Mouse (Mus musculus) brain, embryonic 14.5 days (tissue): ENCODE data around the gene Klhl42.

ENCODE experiments used
- CTCF ChIP-seq: fragments of 200-500 bp; IDR thresholded peaks from 2 replicates; pipeline ENCODE4 v1.5.1; 2012; ENCODE audit warnings: inconsistent platforms, mild to moderate bottlenecking, moderate library complexity, borderline replicate concordance; ENCODE audit not compliant: insufficient read depth, insufficient read length; ENCODE audit errors: extremely low read depth
- POLR2A ChIP-seq: fragments of 200-500 bp; IDR thresholded peaks from 2 replicates; pipeline ENCODE4 v1.6.1; 2012; ENCODE audit warnings: mild to moderate bottlenecking, inconsistent platforms, borderline replicate concordance; ENCODE audit not compliant: poor library complexity, insufficient read depth, insufficient read length, severe bottlenecking; ENCODE audit errors: extremely low read depth

- TF ChIP-seq POLR2A (no peak), CTCF (no peak)
Observed at GRCm38 (mm10) chr6:147151069-147151468, 59.9 kb downstream of the Klhl42 start.
